Mouse (Mus musculus) liver, embryonic 15.5 days (tissue): ENCODE results near the gene Gfi1. TPM values are rescaled to one million over a fixed set of nuclear protein-coding genes. Genes with fewer than 3 reads are reported as not detected.

Source experiments
- ATAC-seq: fragments of 200-750 bp; cut with Nextera tagmentation; 2 replicates; pipeline ENCODE4 v1.8.0; 2017; ENCODE audit warnings: moderate number of reproducible peaks, mild to moderate bottlenecking, moderate library complexity; ENCODE audit not compliant: insufficient read depth
- H3K27ac ChIP-seq: fragments of 300-500 bp; sonication (generic); replicated peaks from 2 replicates; pipeline ENCODE4 v1.5.1; 2015; ENCODE audit warnings: mild to moderate bottlenecking, inconsistent platforms
- H3K27me3 ChIP-seq: fragments of 300-500 bp; sonication (generic); 2 replicates; pipeline ENCODE4 v1.6.1; 2015; ENCODE audit warnings: mild to moderate bottlenecking, inconsistent platforms
- H3K36me3 ChIP-seq: fragments of 300-500 bp; sonication (generic); replicated peaks from 2 replicates; pipeline ENCODE4 v1.6.1; 2015; ENCODE audit warnings: moderate library complexity, mild to moderate bottlenecking, inconsistent platforms
- H3K4me1 ChIP-seq: fragments of 300-500 bp; sonication (generic); replicated peaks from 2 replicates; pipeline ENCODE4 v1.6.1; 2015; ENCODE audit warnings: inconsistent platforms
- H3K4me2 ChIP-seq: fragments of 300-500 bp; sonication (generic); 2 replicates; pipeline ENCODE4 v1.6.1; 2015; ENCODE audit warnings: moderate library complexity, mild to moderate bottlenecking, inconsistent platforms
- H3K4me3 ChIP-seq: fragments of 300-500 bp; sonication (generic); replicated peaks from 2 replicates; pipeline ENCODE4 v1.5.1; 2015; ENCODE audit warnings: mild to moderate bottlenecking, inconsistent platforms
- H3K9ac ChIP-seq: fragments of 300-500 bp; sonication (generic); 2 replicates; pipeline ENCODE4 v1.6.1; 2015; ENCODE audit warnings: moderate library complexity, mild to moderate bottlenecking, inconsistent platforms
- H3K9me3 ChIP-seq: fragments of 300-500 bp; sonication (generic); replicated peaks from 2 replicates; pipeline ENCODE4 v1.6.1; 2016; ENCODE audit warnings: inconsistent platforms
- WGBS: fragments of 180-500 bp; shearing (Covaris S2); methylation state at CpG from one replicate; pipeline ENCODE4 v1.1.7; 2015; ENCODE audit warnings: mixed read lengths; ENCODE audit not compliant: insufficient replicate concordance; 5-methylcytosine and 5-hydroxymethylcytosine counted together
- polyA plus RNA-seq: library from polyadenylated mRNA; unstranded; fragments of >200 nt; fragmentation: Nextera tagmentation; extraction: Ambion mirVana; gene quantifications from 2 replicates; pipeline ENCODE4 v1.2.1, GENCODE M21; 2015

The Gfi1 gene
- 1.6 and 2.1 TPM in 2 replicates for polyA plus RNA-seq

DNA sequence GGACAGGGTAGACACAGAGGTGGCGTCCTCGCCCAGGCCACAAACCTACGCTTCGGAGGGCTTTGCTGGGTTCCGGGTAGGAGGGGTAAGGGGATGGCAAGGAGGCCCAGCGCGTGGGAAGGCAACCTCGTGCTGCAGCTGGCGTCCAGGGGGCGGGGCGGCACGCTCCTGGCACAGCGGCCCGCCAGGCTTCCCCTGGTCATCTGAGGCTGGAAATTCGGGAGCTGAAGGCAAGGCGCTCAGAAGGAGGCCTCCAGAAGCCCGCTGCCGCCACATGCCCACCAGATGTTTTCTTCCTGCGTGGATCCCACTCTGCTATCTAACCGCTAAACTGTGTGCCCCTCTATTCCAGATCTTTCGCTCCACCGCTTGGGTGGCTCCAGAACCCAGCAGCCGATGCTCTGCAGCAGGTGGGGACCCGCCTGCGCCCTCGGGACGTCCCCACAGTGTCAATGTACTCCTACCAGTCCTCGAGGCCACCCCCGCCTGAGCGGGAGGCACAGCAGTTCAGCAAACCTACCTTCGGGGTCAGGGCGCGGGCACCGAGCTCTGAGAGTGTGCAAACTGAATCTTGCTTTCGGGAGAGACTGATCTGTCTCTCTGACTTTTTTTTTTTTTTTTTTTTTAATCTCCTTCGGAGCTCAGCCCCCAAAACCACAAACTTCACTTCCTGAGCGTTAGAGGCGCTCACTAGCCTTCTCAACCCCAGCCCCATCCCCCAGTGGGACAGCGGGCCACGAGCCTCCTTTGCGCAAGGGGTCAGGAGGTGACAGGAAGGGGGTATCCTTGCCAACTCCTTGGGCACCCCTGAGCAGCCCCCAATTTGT is at the start of gene Gfi1:
Gene Gfi1 (minus strand): TSS at position 602 of the 827 bp plus-strand sequence.
- Histone ChIP-seq H3K9me3 (no peaks in the 10 kb centered on the region), H3K36me3 (no peaks in the 10 kb centered on the region), H3K9ac (0 out of 2 replicates have a peak within 1 kb of the TSS, but pooled peaks have one; percentile 18), H3K4me1 (peaks cover 44% of the 10 kb centered on the region), H3K27ac (peak within 1 kb of the TSS; percentile 29; the same call in 1 of the 2 replicates), H3K27me3 (peaks cover 95% of the 10 kb centered on the region), H3K4me3 (peak within 1 kb of the TSS; percentile 42), H3K4me2 (peak within 1 kb of the TSS; percentile 60)
- no peak for ATAC-seq
- WGBS = under 1% methylated on average over 41 of the region's 41 CpGs

DNA sequence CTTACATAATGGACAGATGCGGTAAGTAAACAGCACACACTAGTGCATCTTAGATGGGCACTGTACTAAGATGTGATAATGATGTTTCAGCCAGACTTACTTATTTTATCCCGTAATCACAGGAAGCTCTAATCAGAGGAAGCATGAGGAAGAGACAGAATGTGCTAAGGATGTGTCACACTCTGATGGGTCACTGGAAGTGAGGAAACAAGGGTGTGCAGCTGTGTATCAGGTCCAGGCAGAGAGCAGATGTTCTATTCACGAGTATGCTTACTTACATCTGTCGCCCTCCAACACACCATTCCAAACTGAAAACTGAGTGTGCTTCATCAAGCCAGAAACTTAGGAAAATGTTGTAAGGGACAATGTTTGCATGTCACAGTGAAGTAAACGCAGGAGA is 46.2 kb upstream of the Gfi1 start:
- H3K9me3 ChIP-seq = no peaks in the 10 kb centered on the region
- no peak overlapping the region for H3K27ac ChIP-seq
- H3K27me3 ChIP-seq = no peaks in the 10 kb centered on the region
- no peaks in the 10 kb centered on the region for H3K4me1 ChIP-seq
- no peak overlapping the region for H3K9ac ChIP-seq
- H3K4me2 ChIP-seq = no peak overlapping the region
- no peak overlapping the region for H3K4me3 ChIP-seq
- H3K36me3 ChIP-seq = peaks cover 54% of the 10 kb centered on the region
- 48% methylated on average over 5 of the region's 5 CpGs for WGBS
- ATAC-seq = no peak

GRCm38 (mm10) chr5:107768224-107768623 is 42.4 kb upstream of the Gfi1 start:
- no peaks in the 10 kb centered on the region for H3K4me1 ChIP-seq
- no peak for ATAC-seq
- no peak overlapping the region for H3K27ac ChIP-seq
- no peak overlapping the region for H3K4me3 ChIP-seq
- H3K9me3 ChIP-seq = no peaks in the 10 kb centered on the region
- WGBS = 65% methylated on average over 1 of the region's 1 CpGs
- no peak overlapping the region for H3K9ac ChIP-seq
- no peaks in the 10 kb centered on the region for H3K27me3 ChIP-seq
- H3K4me2 ChIP-seq = no peak overlapping the region
- H3K36me3 ChIP-seq = peaks cover 60% of the 10 kb centered on the region

GRCm38 (mm10) chr5:107765946-107766345 is 40.1 kb upstream of the Gfi1 start:
- no peak overlapping the region for H3K4me2 ChIP-seq
- no peak overlapping the region for H3K4me3 ChIP-seq
- WGBS = 88% methylated on average over 4 of the region's 4 CpGs
- no peak overlapping the region for H3K9ac ChIP-seq
- no peaks in the 10 kb centered on the region for H3K27me3 ChIP-seq
- H3K9me3 ChIP-seq = no peaks in the 10 kb centered on the region
- no peak for ATAC-seq
- H3K27ac ChIP-seq = no peak overlapping the region
- H3K36me3 ChIP-seq = peaks cover 59% of the 10 kb centered on the region
- H3K4me1 ChIP-seq = no peaks in the 10 kb centered on the region

- WGBS = 9% methylated on average over 1 of the region's 1 CpGs
- H3K27me3 ChIP-seq = no peaks in the 10 kb centered on the region
- no peak for ATAC-seq
These were observed 38.6 kb upstream of the Gfi1 start for GRCm38 (mm10) chr5:107764486-107764885.

DNA sequence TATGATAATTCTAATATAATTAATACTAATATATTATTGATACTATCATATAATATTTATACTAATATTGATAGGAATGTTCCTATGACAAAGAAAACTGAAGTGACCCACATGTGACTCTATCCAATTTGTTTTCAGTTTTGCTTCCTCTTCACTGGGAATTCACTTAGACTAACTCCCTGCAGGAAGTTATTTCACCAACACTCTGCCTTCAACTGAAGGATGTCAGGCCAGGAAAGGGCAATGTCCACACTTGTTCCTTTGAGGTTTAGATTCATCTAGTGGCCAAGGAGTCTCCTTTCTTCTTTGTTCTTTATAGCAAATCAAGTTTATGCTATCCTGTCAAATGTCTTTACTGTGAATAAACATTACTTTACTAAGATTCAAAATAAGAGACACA is 37.8 kb upstream of the Gfi1 start:
- no peak overlapping the region for H3K4me2 ChIP-seq
- no peak overlapping the region for H3K27ac ChIP-seq
- no peaks in the 10 kb centered on the region for H3K27me3 ChIP-seq
- no peak overlapping the region for H3K4me3 ChIP-seq
- H3K9ac ChIP-seq = no peak overlapping the region
- H3K9me3 ChIP-seq = no peaks in the 10 kb centered on the region
- H3K36me3 ChIP-seq = peaks cover 63% of the 10 kb centered on the region
- peaks cover 11% of the 10 kb centered on the region for H3K4me1 ChIP-seq
- ATAC-seq = no peak

More at GRCm38 (mm10) chr5:107764486-107764885, 38.6 kb upstream of the Gfi1 start:
- no peak overlapping the region for H3K4me2 ChIP-seq
- no peak overlapping the region for H3K4me3 ChIP-seq
- peaks cover 58% of the 10 kb centered on the region for H3K36me3 ChIP-seq
- H3K9ac ChIP-seq = no peak overlapping the region
- peaks cover 6% of the 10 kb centered on the region for H3K4me1 ChIP-seq
- H3K9me3 ChIP-seq = no peaks in the 10 kb centered on the region
- H3K27ac ChIP-seq = no peak overlapping the region

- Histone ChIP-seq H3K4me1 (peaks cover 11% of the 10 kb centered on the region), H3K4me2 (no peak overlapping the region), H3K4me3 (no peak overlapping the region), H3K9me3 (no peaks in the 10 kb centered on the region), H3K27me3 (no peaks in the 10 kb centered on the region), H3K27ac (no peak overlapping the region), H3K9ac (no peak overlapping the region), H3K36me3 (peaks cover 52% of the 10 kb centered on the region)
- 12% methylated on average over 5 of the region's 5 CpGs for WGBS
- peak; percentile 87 for ATAC-seq
These were observed 33.3 kb upstream of the Gfi1 start for GRCm38 (mm10) chr5:107759121-107759520.

DNA sequence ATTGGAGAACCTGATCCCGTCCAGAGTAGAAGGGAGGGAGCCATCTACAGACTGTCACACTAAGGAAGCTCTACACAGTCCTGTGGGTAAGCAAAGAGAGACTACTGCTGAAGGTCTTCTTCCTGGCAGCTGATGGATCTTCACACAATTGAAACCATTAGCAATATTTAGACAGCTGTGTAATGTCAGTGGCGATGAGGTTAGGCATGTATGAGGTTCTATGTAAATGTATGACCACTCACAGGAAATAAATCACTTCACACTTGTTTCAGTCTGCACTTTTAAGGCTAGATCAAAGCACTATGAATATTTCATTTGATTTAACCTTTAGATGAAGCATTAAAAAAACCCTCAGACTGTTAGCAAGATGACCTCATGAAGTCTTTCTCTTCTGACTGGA is 30.2 kb upstream of the Gfi1 start:
- H3K27ac ChIP-seq = no peak overlapping the region
- WGBS = 76% methylated on average over 2 of the region's 2 CpGs
- peaks cover 54% of the 10 kb centered on the region for H3K36me3 ChIP-seq
- no peak for ATAC-seq
- H3K4me3 ChIP-seq = no peak overlapping the region
- peaks cover 13% of the 10 kb centered on the region for H3K4me1 ChIP-seq
- H3K9ac ChIP-seq = no peak overlapping the region
- no peak overlapping the region for H3K4me2 ChIP-seq
- no peaks in the 10 kb centered on the region for H3K9me3 ChIP-seq
- H3K27me3 ChIP-seq = no peaks in the 10 kb centered on the region

DNA sequence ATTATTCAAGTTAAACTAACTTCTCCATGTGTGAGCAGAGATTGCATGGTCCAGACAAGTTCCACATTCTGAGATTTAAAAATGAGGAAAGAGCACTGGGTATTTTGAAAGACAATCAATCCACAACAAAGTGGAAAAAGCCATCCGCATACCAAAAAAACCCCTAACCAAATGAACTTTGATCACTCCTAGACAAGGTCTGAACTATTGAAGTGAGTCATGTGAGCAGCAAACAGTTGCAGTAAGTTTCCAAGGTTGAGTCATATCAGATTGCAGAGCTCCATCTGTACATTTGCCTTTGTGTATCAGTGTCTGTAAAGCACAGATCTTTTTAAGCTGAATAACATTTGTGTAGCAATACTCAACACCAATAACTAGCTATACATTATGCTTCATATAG is 28.9 kb upstream of the Gfi1 start:
- peaks cover 18% of the 10 kb centered on the region for H3K4me1 ChIP-seq
- H3K27ac ChIP-seq = no peak overlapping the region
- WGBS = 74% methylated on average over 1 of the region's 1 CpGs
- H3K27me3 ChIP-seq = no peaks in the 10 kb centered on the region
- H3K9ac ChIP-seq = no peak overlapping the region
- no peak for ATAC-seq
- no peak overlapping the region for H3K4me3 ChIP-seq
- no peaks in the 10 kb centered on the region for H3K9me3 ChIP-seq
- no peak overlapping the region for H3K4me2 ChIP-seq
- H3K36me3 ChIP-seq = peaks cover 51% of the 10 kb centered on the region

GRCm38 (mm10) chr5:107753656-107754055 is 27.8 kb upstream of the Gfi1 start:
- H3K9me3 ChIP-seq = no peaks in the 10 kb centered on the region
- no peak overlapping the region for H3K27ac ChIP-seq
- H3K4me1 ChIP-seq = peaks cover 18% of the 10 kb centered on the region

GRCm38 (mm10) chr5:107749229-107749916 is 23.5 kb upstream of the Gfi1 start:
- Histone ChIP-seq H3K36me3 (peaks cover 65% of the 10 kb centered on the region), H3K4me1 (peaks cover 18% of the 10 kb centered on the region), H3K4me3 (no peak overlapping the region), H3K4me2 (peak overlapping the region; percentile 7; the same call in 1 of the 2 replicates), H3K27ac (peak overlapping the region; percentile 29; the same call in 1 of the 2 replicates), H3K9ac (no peak overlapping the region), H3K27me3 (no peaks in the 10 kb centered on the region), H3K9me3 (no peaks in the 10 kb centered on the region)
- no peak for ATAC-seq
- WGBS = 15% methylated on average over 9 of the region's 9 CpGs

More at GRCm38 (mm10) chr5:107753656-107754055, 27.8 kb upstream of the Gfi1 start:
- Histone ChIP-seq H3K36me3 (peaks cover 52% of the 10 kb centered on the region), H3K4me2 (no peak overlapping the region), H3K4me3 (no peak overlapping the region), H3K27me3 (no peaks in the 10 kb centered on the region), H3K9ac (no peak overlapping the region)
- no peak for ATAC-seq
- 91% methylated on average over 7 of the region's 7 CpGs for WGBS
